Mouse (Mus musculus): ENCODE data around the gene Gm20388.

The Gm20388 gene

GRCm38 (mm10) chr8:122102286-122102685 lies 2191.6 kb downstream of the Gm20388 start:
- no peak for DNase-seq (ENCODE audit: low spot score in 2 of 2)

- no peak for DNase-seq (ENCODE audit: low spot score in 2 of 2)
Observed at GRCm38 (mm10) chr8:122103241-122103640, 2192.6 kb downstream of the Gm20388 start.

GRCm38 (mm10) chr8:122104658-122105057 lies 2194.0 kb downstream of the Gm20388 start:
- DNase-seq (ENCODE audit: low spot score in 2 of 2) = no peak

- DNase-seq (ENCODE audit: low spot score in 2 of 2) = peak in 1 of 2 experiments; percentile 19
Observed at GRCm38 (mm10) chr8:122106270-122106669, 2195.6 kb downstream of the Gm20388 start.

DNA sequence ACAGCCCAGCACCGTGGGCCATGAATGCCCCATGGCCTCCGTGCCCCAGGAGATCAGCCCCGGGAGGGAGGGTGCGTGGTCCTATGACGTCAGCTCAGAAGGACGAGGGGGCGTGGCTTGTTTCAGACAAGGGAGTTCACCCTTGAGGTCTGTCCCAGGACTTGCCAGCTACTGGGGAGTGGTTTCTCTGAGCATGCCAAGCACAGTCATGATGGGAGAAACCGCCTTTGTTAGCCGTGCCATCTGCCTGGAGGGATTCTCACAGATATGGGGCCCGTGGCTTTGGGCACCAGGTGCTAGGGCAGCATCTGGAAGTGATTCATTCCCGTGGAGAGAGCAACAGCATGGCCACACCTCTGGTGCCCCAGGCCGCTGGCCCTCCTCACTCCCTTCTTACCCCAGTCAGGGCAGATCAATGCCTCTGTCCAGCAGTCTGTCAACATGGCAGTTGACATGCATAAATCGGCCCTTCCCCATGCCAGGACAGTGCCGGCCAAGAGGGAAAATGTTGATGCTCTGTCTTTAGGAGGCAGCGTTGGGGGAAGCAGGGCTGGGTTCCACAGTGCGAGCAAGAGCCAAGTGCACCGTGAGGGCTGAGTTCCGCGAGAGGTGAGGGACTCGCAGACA lies 2199.7 kb downstream of the Gm20388 start:
- DNase-seq (ENCODE audit: low spot score in 2 of 2) = no peak

GRCm38 (mm10) chr8:122110867-122111253 lies 2200.2 kb downstream of the Gm20388 start:
- no peak for DNase-seq (ENCODE audit: low spot score in 2 of 2)

DNA sequence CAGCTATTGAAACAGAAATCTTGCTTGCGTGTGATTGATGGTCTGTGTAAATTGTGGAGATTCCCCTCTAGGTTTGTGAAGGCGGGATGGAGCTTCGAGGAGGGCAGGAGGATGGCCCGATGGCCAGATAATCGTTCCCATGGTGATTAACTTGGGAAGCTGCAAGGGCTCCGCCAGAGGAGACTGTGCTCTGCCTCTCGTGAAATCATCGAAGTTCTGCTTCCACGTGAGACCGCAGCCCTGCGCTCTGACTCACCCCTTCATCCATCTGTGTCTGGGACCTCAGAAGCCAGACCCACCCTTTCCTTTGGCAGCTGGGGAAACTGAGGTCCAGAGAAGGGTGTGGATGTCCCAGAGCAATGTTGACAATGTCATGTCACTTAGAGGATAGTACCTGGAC lies 2201.1 kb downstream of the Gm20388 start:
- DNase-seq (ENCODE audit: low spot score in 2 of 2) = no peak

DNA sequence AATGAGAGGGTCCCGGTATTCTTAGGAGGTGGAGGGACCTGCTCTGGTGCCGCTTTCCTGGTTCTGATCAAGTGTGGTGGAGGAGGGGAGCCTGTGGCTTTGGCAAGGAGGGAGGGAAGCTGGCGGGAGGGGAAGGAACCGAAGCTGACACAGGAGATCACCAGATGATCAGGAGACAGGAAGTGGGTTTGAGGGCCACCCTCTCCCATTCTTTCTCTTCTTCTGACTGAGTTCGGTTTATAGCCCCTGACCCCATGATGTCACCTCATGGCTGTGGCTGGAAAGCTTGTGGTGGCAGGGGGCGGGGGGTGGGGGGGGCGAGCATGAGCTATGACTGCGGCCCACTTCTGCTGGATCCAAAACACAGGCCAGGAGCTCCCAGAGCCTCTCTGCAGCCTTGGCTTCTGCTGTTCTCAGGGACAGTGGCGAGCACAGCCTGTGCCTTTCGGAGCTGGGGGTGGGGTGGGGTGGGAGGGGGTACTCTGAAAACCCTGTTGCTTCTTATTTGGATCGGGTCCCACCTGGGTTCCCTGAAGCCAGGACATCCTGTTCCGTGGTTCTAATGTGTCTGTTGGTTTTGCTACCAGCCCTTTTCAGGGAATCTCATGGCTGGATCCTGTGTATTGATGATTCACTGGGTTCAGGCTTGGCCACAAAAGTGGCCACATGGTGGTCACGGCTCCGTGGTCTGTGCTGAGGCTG lies 2201.8 kb downstream of the Gm20388 start:
- no peak for DNase-seq (ENCODE audit: low spot score in 2 of 2)

- no peak for DNase-seq (ENCODE audit: low spot score in 2 of 2)
Observed at GRCm38 (mm10) chr8:122114890-122115289, 2204.2 kb downstream of the Gm20388 start.

DNA sequence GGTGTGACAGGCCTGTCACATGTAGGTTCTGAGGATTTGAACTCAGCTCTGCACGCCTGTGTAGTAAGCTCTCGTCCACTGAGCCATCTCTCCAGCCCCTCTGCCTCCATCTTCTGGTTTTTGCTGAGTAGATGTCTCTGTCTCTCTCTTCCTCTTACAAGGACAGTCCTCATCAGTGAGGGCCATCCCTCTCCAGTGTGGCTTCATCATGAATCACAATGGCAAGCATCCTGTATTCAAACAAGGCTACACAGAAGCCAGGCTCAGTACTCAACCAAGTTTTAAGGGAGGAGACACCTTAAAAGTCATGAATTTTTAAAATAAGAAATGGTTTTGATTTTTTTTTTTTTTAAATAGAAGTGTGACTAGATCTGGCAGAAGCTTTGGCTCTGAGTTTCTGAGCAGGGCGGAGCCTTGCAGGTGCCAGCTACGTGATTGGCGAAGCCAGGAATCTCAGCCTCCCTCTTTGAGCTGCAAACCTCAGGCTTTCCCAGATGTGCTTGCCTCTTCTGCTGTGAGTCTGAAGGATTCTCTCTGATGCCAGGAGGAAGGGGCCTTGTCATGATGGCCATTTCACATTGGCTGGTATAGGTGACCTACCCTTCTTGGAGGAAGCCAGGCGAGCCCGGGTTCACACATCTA lies 2206.2 kb downstream of the Gm20388 start:
- DNase-seq (ENCODE audit: low spot score in 2 of 2) = no peak

- no peak for DNase-seq (ENCODE audit: low spot score in 2 of 2)
Observed at GRCm38 (mm10) chr8:122118097-122118496, 2207.5 kb downstream of the Gm20388 start.

DNA sequence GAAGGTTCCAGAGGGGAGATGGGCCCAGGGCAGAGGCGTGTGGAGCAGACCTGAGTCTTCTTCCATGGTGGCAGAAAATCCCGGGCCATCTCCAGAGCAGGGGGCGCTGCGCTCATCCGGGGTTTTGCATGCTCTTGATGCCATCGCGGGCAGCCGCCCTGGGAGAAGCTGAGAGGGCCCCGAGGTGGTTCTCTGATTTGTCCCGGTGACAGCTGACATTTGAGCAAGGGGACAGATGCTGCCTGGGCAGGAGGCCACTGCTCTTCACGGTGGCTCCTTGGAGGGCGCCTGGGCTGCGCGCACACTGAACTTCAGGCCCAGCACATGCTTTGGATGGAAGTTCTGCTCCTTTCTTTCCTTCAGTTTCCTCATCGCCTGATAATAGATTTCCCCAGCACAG lies 2207.9 kb downstream of the Gm20388 start:
- DNase-seq (ENCODE audit: low spot score in 2 of 2) = no peak

DNA sequence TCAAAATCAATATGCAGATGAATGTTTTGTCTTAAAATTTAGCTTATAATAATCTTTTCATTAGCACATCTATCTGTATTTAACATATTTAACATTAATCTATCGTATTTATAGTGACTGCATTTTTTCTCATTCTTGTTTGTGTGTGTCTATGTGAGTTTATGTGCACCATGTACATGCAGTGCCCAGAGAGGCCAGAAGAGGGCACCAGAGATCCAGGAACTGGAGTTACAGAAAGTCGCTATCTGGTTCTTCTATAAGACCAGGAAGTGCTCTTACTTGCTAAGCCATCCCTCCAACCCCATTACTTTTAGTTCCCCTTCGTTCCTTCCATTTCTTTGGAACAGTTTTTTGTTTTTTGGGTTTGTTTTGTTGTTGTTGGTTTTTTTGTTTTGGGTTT lies 2213.7 kb downstream of the Gm20388 start:
- no peak for DNase-seq (ENCODE audit: low spot score in 2 of 2)

GRCm38 (mm10) chr8:122126659-122127058 lies 2216.0 kb downstream of the Gm20388 start:
- no peak for DNase-seq (ENCODE audit: low spot score in 2 of 2)

- no peak for DNase-seq (ENCODE audit: low spot score in 2 of 2)
Observed at GRCm38 (mm10) chr8:122134121-122134529, 2223.5 kb downstream of the Gm20388 start.

DNA sequence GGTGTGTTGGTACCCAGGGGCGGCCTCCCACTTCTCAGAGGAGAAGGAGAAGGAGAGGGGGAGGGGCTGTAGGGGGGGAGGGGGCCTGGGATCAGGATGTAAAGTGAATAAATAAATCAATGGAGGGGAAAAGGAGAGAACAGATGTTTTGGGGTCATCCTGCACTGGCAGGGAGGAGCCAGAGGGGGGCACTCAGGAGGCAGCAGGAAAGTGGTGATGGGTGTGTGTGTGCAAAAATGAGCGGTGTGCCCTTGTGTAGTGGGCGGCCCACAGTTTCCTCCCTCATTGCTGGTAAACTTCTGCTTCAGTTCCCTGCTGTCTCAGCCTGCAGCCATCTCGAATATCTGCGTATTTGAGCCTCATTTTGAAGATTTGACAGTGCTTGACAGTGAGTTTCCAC lies 2224.9 kb downstream of the Gm20388 start:
- DNase-seq (ENCODE audit: low spot score in 2 of 2) = no peak

DNA sequence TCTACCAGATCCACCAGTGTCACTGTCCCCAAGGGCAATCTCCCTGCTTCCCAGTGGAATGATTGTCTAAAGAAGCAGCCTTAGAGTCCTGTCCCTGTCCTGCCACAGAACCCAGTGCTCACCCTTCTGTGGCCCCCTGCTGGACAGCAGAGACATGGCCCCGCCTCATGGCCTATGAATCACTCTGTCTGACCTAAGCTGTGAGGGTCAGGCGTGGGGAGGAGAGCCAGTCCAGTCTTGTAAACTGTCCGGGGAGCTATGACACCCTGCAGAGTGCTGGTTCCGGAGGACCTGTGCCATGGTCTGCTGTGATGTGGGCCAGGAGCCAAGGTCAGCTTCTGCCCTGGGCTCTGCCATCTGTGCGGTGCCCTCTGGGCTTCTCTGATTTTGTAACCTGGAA lies 2229.1 kb downstream of the Gm20388 start:
- DNase-seq (ENCODE audit: low spot score in 2 of 2) = no peak

DNA sequence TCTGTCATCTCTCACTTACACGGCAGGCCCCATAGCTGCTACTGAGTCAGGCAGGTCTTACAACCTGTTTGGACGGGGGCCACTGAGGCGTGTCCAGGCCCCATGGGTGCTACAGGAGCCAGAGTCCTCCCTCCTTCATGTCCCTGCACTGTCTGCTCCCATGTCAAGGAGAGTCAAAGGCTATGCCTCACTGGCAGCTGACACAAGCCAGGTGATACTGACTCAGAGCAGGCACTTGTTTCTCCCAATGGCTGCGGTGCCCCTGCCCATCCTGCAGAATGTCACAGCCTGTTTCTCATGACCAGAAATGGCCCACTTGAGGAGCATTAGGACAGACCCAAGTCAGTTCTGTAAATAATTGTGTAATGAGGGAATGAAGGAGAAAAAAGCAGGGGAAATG lies 2229.8 kb downstream of the Gm20388 start:
- no peak for DNase-seq (ENCODE audit: low spot score in 2 of 2)

- no peak for DNase-seq (ENCODE audit: low spot score in 2 of 2)
Observed at GRCm38 (mm10) chr8:122142428-122142827, 2231.8 kb downstream of the Gm20388 start.

- no peak for DNase-seq (ENCODE audit: low spot score in 2 of 2)
Observed at GRCm38 (mm10) chr8:122143231-122143630, 2232.6 kb downstream of the Gm20388 start.

DNA sequence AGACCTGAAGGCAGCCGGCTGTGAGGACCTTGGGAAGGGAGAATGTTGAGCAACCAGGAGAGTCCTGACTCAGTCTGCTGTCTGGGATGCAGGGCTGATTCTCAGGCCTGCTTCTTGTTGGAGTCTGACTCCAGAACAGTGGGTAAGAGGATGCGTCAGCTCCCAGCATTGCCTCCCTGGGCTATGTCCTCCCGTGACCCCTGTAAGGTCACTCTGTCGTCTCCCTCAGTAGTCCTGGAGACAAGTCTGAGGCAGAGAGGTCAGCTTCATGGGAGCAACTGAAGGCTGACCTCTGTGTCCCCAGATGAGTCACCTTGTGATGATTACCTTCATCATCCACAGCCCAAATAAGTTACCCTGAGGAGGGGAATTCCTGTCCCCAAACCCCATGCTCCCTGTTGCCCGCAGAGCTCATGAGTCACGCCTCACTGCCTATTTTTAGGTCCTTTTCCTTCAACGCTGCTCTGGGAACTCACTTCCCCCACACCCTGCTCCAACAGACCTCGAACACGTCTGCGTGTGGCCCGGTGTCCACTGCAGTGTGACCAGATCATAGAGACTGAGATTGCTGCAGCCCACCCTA lies 2234.2 kb downstream of the Gm20388 start:
- DNase-seq (ENCODE audit: low spot score in 2 of 2) = no peak

- DNase-seq (ENCODE audit: low spot score in 2 of 2) = no peak
Observed at GRCm38 (mm10) chr8:122149045-122149444, 2238.4 kb downstream of the Gm20388 start.

DNA sequence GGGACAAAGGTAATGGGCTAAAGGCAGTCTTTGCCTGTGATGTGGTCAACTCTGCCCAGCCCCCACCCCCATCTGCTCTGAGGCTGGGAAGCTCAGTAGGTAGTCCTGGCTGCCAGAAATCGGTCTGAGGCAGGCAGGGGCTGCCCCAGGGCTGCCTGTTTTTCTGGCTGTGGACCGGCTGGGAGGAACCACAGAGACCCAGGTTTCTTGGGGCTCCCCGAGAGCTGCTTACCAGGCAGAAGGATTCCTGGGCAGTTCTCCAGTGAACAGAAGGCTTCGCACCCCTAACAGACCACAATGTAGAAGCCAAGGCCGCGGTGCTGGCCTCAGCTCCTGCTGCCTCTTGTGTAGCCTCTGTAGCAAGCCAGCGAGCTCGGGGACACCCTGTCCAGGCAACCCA lies 2239.0 kb downstream of the Gm20388 start:
- no peak for DNase-seq (ENCODE audit: low spot score in 2 of 2)
